ENCODE assay signal across 9 mouse cellular contexts in genomic region chr13:54301677-54302076, GRCm38 (mm10).
DNase-seq lines count a peak whose midpoint lies in the region; ATAC-seq and TF ChIP-seq lines count a peak whose summit lies in the region.
"Had no signal": no experiment of that assay in that cellular context is flagged by ENCODE, and none has a peak within 500 bp of the region (broad histone marks: within the 10 kb centered on the region; RNA-seq: fewer than 3 reads in every experiment).

No protein-coding gene starts in this region.

- ATAC-seq in limb, embryonic 14.5 days (ENCODE audit: low FRiP score, low read depth): no peak
- ATAC-seq: CD4-positive, CD25-positive, alpha-beta regulatory T cell, adult 4 months had no signal

- 21% methylated on average over 6 of the region's 6 CpGs for WGBS in limb, embryonic 14.5 days

- no peak for TF ChIP-seq CTCF in C2C12 (IDR thresholded peaks at IDR 0.05; ENCODE audit: control insufficient read depth, insufficient read depth, insufficient read length)

- no peaks in the 10 kb centered on the region for H3K36me3 ChIP-seq in C2C12 (ENCODE audit: control insufficient read depth, insufficient read depth)
- H3K36me3 ChIP-seq in limb, embryonic 14.5 days (ENCODE audit: control insufficient read depth, insufficient read depth, low read length): no peaks in the 10 kb centered on the region

- H3K27me3 ChIP-seq in C2C12 (ENCODE audit: control insufficient read depth, insufficient read depth, insufficient read length): no peaks in the 10 kb centered on the region
- no peaks in the 10 kb centered on the region for H3K27me3 ChIP-seq in limb, embryonic 14.5 days (ENCODE audit: control insufficient read depth, insufficient read depth, low read length)

- H3K4me3 ChIP-seq in C2C12 (ENCODE audit: insufficient read depth, poor library complexity, severe bottlenecking): peak overlapping the region; percentile 54
- H3K4me3 ChIP-seq in limb, embryonic 14.5 days (replicated peaks; ENCODE audit: low read length): peak overlapping the region; percentile 76; the same call in 1 of the 2 replicates

- peaks cover 20% of the 10 kb centered on the region for H3K4me1 ChIP-seq in limb, embryonic 14.5 days (ENCODE audit: control insufficient read depth, insufficient read depth, low read length)

- no peak for TF ChIP-seq POLR2A in limb, embryonic 14.5 days (IDR thresholded peaks at IDR 0.05; ENCODE audit: borderline replicate concordance, extremely low read depth, insufficient read depth, insufficient read length)

- peak overlapping the region; percentile 91 for H3K9ac ChIP-seq in limb, embryonic 14.5 days (ENCODE audit: low read depth, low read length, severe bottlenecking)

- no peaks in the 10 kb centered on the region for H3K79me3 ChIP-seq in C2C12 (ENCODE audit: low read depth)

- H3K9me3 ChIP-seq in limb, embryonic 14.5 days (ENCODE audit: control insufficient read depth, low read length): no peaks in the 10 kb centered on the region

- peaks cover 10% of the 10 kb centered on the region for H3K79me2 ChIP-seq in C2C12 (ENCODE audit: control insufficient read depth, insufficient read depth)

- DNase-seq in cerebellum, adult 8-10 months: peak; percentile 55
- no peak for DNase-seq in cerebellum, postnatal 10 days
- peak; percentile 58 for DNase-seq in heart, adult 8-10 months (ENCODE audit: low spot score)
- no peak for DNase-seq in limb, embryonic 14.5 days (ENCODE audit: low spot score)
- no peak for DNase-seq in right cerebral cortex, postnatal 10 days (ENCODE audit: low spot score in 2 of 2)
- DNase-seq in right cerebral cortex, adult 2 months (ENCODE audit: low spot score in 2 of 2): no peak
- DNase-seq in urinary bladder, postnatal 10 days (ENCODE audit: low spot score): no peak

- H3K27ac ChIP-seq in limb, embryonic 14.5 days (replicated peaks; ENCODE audit: low read depth, low read length): no peak overlapping the region

- H3K4me2 ChIP-seq in limb, embryonic 14.5 days (replicated peaks; ENCODE audit: low read depth, low read length, severe bottlenecking): peak overlapping the region; percentile 97

- peak overlapping the region; percentile 45 for H3ac ChIP-seq in C2C12 (ENCODE audit: control insufficient read depth, insufficient read length, low read depth)

TF ChIP-seq in C2C12, 6 proteins besides CTCF, POLR2A, EP300 and RAD21:
- TF ChIP-seq MYOD1 (IDR thresholded peaks at IDR 0.05; ENCODE audit: control insufficient read depth, insufficient read length, low read depth): peak; percentile 28
- no peak for TF ChIP-seq CEBPB (IDR thresholded peaks at IDR 0.05; ENCODE audit: low read depth)

Comparison
In these comparisons a context has a peak if more than half of its experiments do, and no peak if none do; other contexts are left out.
1. DNase-seq: peak in cerebellum, adult 8-10 months (single experiment) and heart, adult 8-10 months (single experiment); none in cerebellum, postnatal 10 days (0 of 2), limb, embryonic 14.5 days (single experiment), right cerebral cortex, postnatal 10 days (0 of 2), right cerebral cortex, adult 2 months (0 of 2) and urinary bladder, postnatal 10 days (single experiment).